Mouse (Mus musculus) heart, embryonic 14.5 days (tissue): ENCODE results near the gene Fgfr2. TPM values are rescaled to one million over a fixed set of nuclear protein-coding genes. Genes with fewer than 3 reads are reported as not detected.

Experiments
- ATAC-seq: fragments of 200-750 bp; cut with Nextera tagmentation; 2 replicates; pipeline ENCODE4 v1.8.0; 2017; ENCODE audit warnings: low read depth, moderate TSS enrichment; ENCODE audit not compliant: insufficient number of reproducible peaks, insufficient read depth, low FRiP score
- H3K27ac ChIP-seq, 2 experiments: fragments of 200-500 bp in 1 of 2; fragments of 300-500 bp in 1 of 2; sonication (generic) in 1 of 2; replicated peaks in 1 of 2; 2 replicates each; pipeline ENCODE4 v1.5.1; 2012 to 2014; ENCODE audit warnings: low read depth in 2 of 2, low read length in 2 of 2, control low read depth in 1 of 2, mild to moderate bottlenecking in 1 of 2, mixed read lengths in 1 of 2; ENCODE audit not compliant: control insufficient read depth in 1 of 2, insufficient read depth in 1 of 2
- H3K27me3 ChIP-seq: fragments of 300-500 bp; sonication (generic); 2 replicates; pipeline ENCODE4 v1.6.1; 2014; ENCODE audit warnings: mild to moderate bottlenecking, low read length, control low read depth; ENCODE audit not compliant: control insufficient read depth, insufficient read depth
- H3K36me3 ChIP-seq: fragments of 300-500 bp; sonication (generic); 2 replicates; pipeline ENCODE4 v1.6.1; 2014; ENCODE audit warnings: mild to moderate bottlenecking, control low read depth, low read length, mixed read lengths; ENCODE audit not compliant: control insufficient read depth, insufficient read depth
- H3K4me1 ChIP-seq, 2 experiments: fragments of 200-500 bp in 1 of 2; fragments of 300-500 bp in 1 of 2; sonication (generic) in 1 of 2; 2 replicates each; pipeline ENCODE4 v1.6.1; 2012 to 2014; ENCODE audit warnings: low read length in 2 of 2, control low read depth in 1 of 2, mixed read lengths in 1 of 2; ENCODE audit not compliant: control insufficient read depth in 2 of 2, insufficient read depth in 2 of 2
- H3K4me2 ChIP-seq: fragments of 300-500 bp; sonication (generic); 2 replicates; pipeline ENCODE4 v1.6.1; 2014; ENCODE audit warnings: mild to moderate bottlenecking, low read length
- H3K4me3 ChIP-seq, 2 experiments: fragments of 200-500 bp in 1 of 2; fragments of 300-500 bp in 1 of 2; sonication (generic) in 1 of 2; 2 replicates each; pipeline ENCODE4 v1.5.1; 2012 to 2014; ENCODE audit warnings: low read length in 2 of 2, mild to moderate bottlenecking in 2 of 2, control low read depth in 1 of 2, low read depth in 1 of 2, moderate library complexity in 1 of 2; ENCODE audit not compliant: control insufficient read depth in 1 of 2, insufficient read depth in 1 of 2
- H3K9ac ChIP-seq: fragments of 300-500 bp; sonication (generic); 2 replicates; pipeline ENCODE4 v1.6.1; 2014; ENCODE audit warnings: mild to moderate bottlenecking, low read length
- H3K9me3 ChIP-seq: fragments of 300-500 bp; sonication (generic); 2 replicates; pipeline ENCODE4 v1.6.1; 2016; ENCODE audit warnings: low read length, control low read depth; ENCODE audit not compliant: control insufficient read depth
- WGBS: fragments of 180-500 bp; shearing (Covaris S2); extraction: QIAGEN DNeasy Blood & Tissue Kit; methylation state at CpG from one replicate; pipeline ENCODE4 v1.1.7; 2014; 5-methylcytosine and 5-hydroxymethylcytosine counted together
- polyA plus RNA-seq: library from polyadenylated mRNA; unstranded; fragments of >200 nt; fragmentation: Nextera tagmentation; extraction: Ambion mirVana; gene quantifications from 2 replicates; pipeline ENCODE4 v1.2.1, GENCODE M21; 2014

Fgfr2 gene
- polyA plus RNA-seq, 1 experiment from 2014 or later, result 22.4 TPM

DNA sequence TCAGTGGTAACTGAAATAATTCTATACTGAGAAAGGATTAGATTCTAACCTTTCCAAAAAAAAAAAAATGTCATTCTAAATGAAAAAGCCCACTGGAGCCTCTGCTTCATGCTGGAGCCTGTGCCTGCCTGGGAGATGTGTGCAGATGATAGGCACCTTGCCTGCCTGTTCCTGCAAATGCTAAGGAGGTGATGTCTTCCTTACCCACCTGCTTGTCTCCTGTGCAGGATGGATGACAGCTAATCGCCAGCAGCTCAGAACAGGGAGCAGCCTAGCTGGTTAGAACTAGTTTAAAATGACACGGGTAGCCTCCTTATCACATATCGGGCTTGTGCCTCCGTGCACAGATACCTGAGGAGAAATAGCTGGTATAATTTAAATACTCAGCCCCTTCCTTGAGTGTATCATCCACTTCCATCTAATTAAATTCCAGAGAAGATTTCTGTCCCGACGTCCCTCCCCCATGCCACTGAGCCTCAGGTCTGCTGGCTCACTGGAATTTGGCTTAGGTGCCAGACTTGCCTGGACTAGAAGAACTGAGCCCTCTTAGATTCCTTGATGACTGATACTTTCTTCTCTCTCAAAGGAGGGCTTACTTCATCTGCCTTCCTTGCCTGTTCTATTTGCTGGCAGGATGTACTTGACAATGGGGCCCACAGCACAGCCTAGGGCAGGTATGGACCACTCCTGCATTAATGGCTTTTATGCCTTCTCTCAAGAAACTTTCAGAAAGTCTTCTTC lies 2782.6 kb downstream of the Fgfr2 start:
- no peaks in the 10 kb centered on the region for H3K36me3 ChIP-seq
- H3K4me2 ChIP-seq, result no peak overlapping the region
- WGBS, result 65% methylated on average over 6 of the region's 6 CpGs
- no peak overlapping the region for H3K27ac ChIP-seq
- H3K4me1 ChIP-seq, result no peaks in the 10 kb centered on the region
- peaks cover 4% of the 10 kb centered on the region; the same call in 1 of the 2 replicates for H3K27me3 ChIP-seq
- no peak for ATAC-seq
- H3K9ac ChIP-seq, result no peak overlapping the region
- H3K9me3 ChIP-seq, result no peaks in the 10 kb centered on the region
- no peak overlapping the region for H3K4me3 ChIP-seq

DNA sequence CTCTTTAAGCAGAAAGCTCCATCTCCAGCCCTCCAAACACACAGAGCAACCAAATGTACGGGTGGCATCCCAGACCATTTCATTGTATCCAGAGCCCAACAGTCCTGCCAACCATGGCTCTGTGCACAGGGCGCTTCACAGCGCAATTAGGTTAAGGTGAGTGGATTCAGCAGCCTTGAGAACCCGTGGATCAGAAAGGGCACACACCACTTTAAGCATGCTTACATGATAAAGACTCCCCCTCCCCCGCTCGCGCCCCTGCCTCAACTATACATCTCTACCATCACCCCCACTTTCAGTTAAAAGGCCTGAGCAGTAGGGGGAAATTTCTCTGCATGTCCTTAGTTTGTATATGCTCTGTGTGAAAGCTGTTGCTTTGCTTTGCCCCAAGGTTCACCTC lies 2785.5 kb downstream of the Fgfr2 start:
- Histone ChIP-seq H3K4me3 (no peak overlapping the region), H3K9me3 (no peaks in the 10 kb centered on the region), H3K4me1 (no peaks in the 10 kb centered on the region), H3K27ac (no peak overlapping the region), H3K9ac (no peak overlapping the region), H3K27me3 (peaks cover 4% of the 10 kb centered on the region; the same call in 1 of the 2 replicates), H3K4me2 (no peak overlapping the region), H3K36me3 (no peaks in the 10 kb centered on the region)
- no peak for ATAC-seq
- 82% methylated on average over 7 of the region's 7 CpGs for WGBS

DNA sequence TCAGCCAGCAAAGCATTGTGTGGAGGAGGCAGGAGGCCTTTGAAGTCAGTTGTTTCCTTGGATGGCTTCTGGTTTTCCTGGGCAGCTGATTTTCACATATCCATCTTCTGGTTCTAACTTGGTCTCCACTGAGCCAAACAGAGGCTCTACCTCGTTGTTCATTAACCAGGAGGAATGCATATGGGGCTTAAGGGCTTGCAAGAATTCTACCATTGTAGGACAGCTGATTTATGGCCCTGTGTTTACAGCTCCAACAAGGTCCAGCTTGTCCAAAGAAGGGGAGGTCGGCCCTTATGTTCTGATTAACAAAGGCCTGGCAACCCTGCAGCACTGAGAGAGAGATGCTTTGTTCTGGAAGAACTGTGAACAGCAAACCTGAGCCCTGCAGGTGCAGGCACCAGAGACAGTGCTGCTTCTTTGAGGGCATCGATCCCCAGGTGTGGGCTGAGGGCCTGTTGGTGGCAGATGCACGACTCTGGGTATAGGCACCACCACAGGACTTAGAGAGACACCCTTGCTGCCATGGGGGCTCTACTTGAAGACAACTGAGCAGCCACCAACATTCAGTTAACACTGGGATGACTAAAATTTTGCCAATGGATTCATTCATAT lies 2787.6 kb downstream of the Fgfr2 start:
- Histone ChIP-seq H3K4me1 (no peaks in the 10 kb centered on the region), H3K4me3 (no peak overlapping the region), H3K9ac (no peak overlapping the region), H3K4me2 (no peak overlapping the region), H3K27me3 (no peaks in the 10 kb centered on the region), H3K27ac (no peak overlapping the region), H3K36me3 (no peaks in the 10 kb centered on the region), H3K9me3 (no peaks in the 10 kb centered on the region)
- 63% methylated on average over 4 of the region's 4 CpGs for WGBS
- no peak for ATAC-seq

DNA sequence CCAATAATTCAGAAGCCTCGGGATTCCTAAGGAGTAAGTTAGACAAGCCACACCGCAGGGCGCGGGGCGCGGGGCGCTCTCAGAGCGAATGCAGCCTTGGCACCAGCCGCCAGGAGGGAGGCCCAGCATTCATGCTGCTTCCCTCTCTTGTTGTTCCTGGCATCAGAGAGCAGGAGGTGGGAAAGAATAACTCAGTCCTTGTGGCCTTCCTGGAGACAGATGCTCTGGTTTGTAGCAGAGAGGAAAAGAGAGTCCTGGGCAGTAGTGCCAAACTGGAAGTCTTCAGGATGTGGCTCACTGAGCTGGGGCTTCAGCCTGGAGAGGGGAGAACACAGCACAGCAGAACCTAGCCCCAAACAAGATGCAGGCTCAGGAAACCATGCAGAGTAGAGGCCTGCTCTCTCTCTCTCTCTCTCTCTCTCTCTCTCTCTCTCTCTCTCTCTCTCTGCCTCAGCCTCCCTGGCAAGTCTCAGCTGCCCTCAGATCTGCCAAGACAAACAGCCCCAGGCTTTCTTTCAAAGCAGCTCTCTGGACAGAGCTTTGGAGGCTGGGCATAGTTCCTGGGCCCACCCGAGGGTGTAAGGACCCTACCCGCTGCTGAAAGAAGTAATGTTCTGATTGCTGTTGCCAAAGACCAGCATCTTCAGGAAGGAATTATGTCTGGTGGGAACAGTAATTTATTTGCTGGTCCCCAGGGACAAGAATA lies 2790.5 kb downstream of the Fgfr2 start:
- H3K27me3 ChIP-seq, result peaks cover 17% of the 10 kb centered on the region
- H3K4me2 ChIP-seq, result no peak overlapping the region
- H3K9me3 ChIP-seq, result no peaks in the 10 kb centered on the region
- H3K27ac ChIP-seq, result peak overlapping the region; percentile 36 to 46; a peak in 3 of 4 replicates
- no peak overlapping the region for H3K4me3 ChIP-seq
- ATAC-seq, result peak; percentile 59
- 70% methylated on average over 11 of the region's 11 CpGs for WGBS
- H3K9ac ChIP-seq, result no peak overlapping the region
- no peaks in the 10 kb centered on the region for H3K36me3 ChIP-seq
- H3K4me1 ChIP-seq, result peaks cover 0 to 2% of the 10 kb centered on the region in 2 experiments; a peak in 3 of 4 replicates

DNA sequence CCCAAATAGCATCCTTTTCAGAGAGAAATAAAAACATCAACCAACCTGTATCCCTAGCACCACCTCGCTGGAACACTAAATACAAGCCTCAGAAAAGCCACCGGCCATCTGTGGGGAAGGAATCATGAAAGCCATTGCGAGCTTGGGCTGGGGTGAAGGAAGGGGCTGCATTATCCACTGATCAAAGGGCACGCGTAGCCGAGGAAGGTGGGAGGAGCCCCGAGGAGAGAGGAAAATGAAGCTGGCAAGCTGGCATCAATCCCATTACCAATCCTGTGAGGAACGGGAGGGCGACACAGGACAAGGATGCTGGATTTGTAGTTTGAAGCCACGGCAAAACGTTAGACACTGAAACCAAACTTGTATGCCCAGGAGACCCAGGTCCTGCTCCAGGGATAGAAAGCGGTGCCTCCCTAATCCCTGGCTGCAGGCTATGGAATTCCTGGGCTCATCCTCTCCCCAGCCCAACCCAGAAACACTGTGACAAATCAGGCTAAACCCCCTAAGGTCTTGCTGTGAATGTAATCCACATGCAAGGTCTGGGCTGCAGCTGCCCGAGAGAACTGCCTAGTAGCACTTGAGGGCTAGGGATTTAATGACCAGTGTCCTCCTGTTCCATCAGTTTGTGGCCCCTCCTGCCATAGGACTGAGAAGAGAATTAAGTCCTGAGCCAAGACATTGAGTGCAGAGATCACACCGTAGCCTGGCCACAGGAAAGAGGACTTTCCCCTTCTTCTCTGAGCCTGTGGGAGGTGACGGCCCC lies 2795.4 kb downstream of the Fgfr2 start:
- ATAC-seq, result no peak
- Histone ChIP-seq H3K4me1 (peaks cover 2 to 11% of the 10 kb centered on the region in 2 experiments; a peak in 3 of 4 replicates), H3K9ac (no peak overlapping the region), H3K27ac (no peak overlapping the region), H3K36me3 (no peaks in the 10 kb centered on the region), H3K4me2 (peak overlapping the region; percentile 22; the same call in 1 of the 2 replicates), H3K27me3 (peaks cover 39% of the 10 kb centered on the region), H3K9me3 (no peaks in the 10 kb centered on the region), H3K4me3 (no peak overlapping the region)
- WGBS, result 14% methylated on average over 15 of the region's 15 CpGs

DNA sequence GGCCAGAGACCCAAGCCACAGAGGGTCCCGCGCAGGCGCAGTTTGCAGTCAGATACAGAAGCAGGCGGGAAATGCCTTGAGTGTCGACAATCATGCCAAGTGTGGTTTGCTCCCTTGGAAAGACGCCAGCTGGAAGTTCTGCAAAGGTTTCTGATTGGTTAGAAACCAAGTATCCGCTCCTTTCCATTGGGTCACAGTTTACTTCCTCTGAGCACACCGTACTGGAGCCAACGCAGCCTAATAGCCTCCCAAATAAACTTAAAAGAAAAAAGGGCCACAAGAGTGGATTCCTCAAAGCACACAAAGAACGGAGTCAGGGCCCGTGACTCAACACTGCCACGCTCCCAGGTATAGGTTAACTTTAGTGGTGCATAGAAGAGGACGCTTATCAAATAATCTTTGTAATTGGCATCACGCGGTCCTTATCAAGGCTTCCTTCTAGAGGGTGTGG lies 2797.1 kb downstream of the Fgfr2 start:
- Histone ChIP-seq H3K4me1 (peaks cover 5 to 13% of the 10 kb centered on the region in 2 experiments; a peak in 3 of 4 replicates), H3K27ac (no peak overlapping the region), H3K9me3 (no peaks in the 10 kb centered on the region), H3K36me3 (no peaks in the 10 kb centered on the region), H3K4me2 (no peak overlapping the region), H3K4me3 (no peak overlapping the region), H3K9ac (no peak overlapping the region), H3K27me3 (peaks cover 39% of the 10 kb centered on the region)
- 54% methylated on average over 15 of the region's 15 CpGs for WGBS
- peak; percentile 57; the same call in 1 of the 2 replicates for ATAC-seq
